Mouse (Mus musculus) embryonic facial prominence, embryonic 12.5 days (tissue): ENCODE measurements around the gene Mfsd4b5. TPM values are rescaled to one million over a fixed set of nuclear protein-coding genes. Genes with fewer than 3 reads are reported as not detected.

ENCODE experiments used
- ATAC-seq: fragments of 200-750 bp; cut with Nextera tagmentation; 2 replicates; pipeline ENCODE4 v1.8.0; 2017; ENCODE audit not compliant: insufficient number of reproducible peaks, insufficient read depth, low FRiP score, low TSS enrichment
- H3K27ac ChIP-seq: fragments of 300-500 bp; sonication (generic); 2 replicates; pipeline ENCODE4 v1.5.1; 2016; ENCODE audit warnings: mild to moderate bottlenecking
- H3K27me3 ChIP-seq: fragments of 300-500 bp; sonication (generic); 2 replicates; pipeline ENCODE4 v1.6.1; 2016; ENCODE audit warnings: mild to moderate bottlenecking, moderate library complexity
- H3K36me3 ChIP-seq: fragments of 300-500 bp; sonication (generic); 2 replicates; pipeline ENCODE4 v1.6.1; 2016; ENCODE audit warnings: mild to moderate bottlenecking
- H3K4me1 ChIP-seq: fragments of 300-500 bp; sonication (generic); 2 replicates; pipeline ENCODE4 v1.6.1; 2016
- H3K4me2 ChIP-seq: fragments of 300-500 bp; sonication (generic); replicated peaks from 2 replicates; pipeline ENCODE4 v1.6.1; 2016; ENCODE audit warnings: mild to moderate bottlenecking, moderate library complexity
- H3K4me3 ChIP-seq: fragments of 300-500 bp; sonication (generic); 2 replicates; pipeline ENCODE4 v1.5.1; 2016; ENCODE audit warnings: mild to moderate bottlenecking
- H3K9ac ChIP-seq: fragments of 300-500 bp; sonication (generic); 2 replicates; pipeline ENCODE4 v1.6.1; 2016; ENCODE audit warnings: mild to moderate bottlenecking, moderate library complexity
- H3K9me3 ChIP-seq: fragments of 300-500 bp; sonication (generic); 2 replicates; pipeline ENCODE4 v1.6.1; 2016; ENCODE audit warnings: mild to moderate bottlenecking, moderate library complexity
- WGBS: fragments of 180-500 bp; shearing (Covaris S2); methylation state at CpG from one replicate; pipeline ENCODE4 v1.1.7; 2016; 5-methylcytosine and 5-hydroxymethylcytosine counted together
- polyA plus RNA-seq: library from polyadenylated mRNA; unstranded; fragments of >200 nt; fragmentation: Nextera tagmentation; extraction: Ambion mirVana; gene quantifications from 2 replicates; pipeline ENCODE4 v1.2.1, GENCODE M21; 2016

Gene Mfsd4b5
- polyA plus RNA-seq, result 0.06 TPM in 1 of 2 replicates, not detected in the other

DNA sequence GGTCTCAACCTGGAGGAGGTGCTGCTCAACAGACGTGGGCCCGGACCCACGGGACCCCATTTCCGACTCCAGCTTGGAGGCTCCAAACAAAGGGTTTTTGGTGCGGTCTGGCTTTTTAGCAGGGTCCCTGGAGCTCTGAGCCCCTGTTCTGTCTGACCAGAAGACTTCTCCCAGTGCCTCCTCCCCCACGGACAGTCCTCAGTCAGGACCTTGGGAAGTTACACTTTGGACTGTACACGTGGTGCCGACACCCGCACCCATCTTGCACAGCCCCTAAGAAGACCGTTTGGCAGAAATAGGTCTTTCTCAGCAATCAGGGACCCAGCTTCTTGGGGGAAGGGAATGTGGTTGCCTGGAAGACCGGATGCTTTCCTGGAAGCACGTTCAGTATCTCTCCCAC, at the start of gene Mfsd4b5:
Gene Mfsd4b5 (minus strand): TSS at position 181 of the 400 bp plus-strand sequence.
- no peak for ATAC-seq
- Histone ChIP-seq H3K27me3 (no peaks in the 10 kb centered on the region), H3K9me3 (no peaks in the 10 kb centered on the region), H3K4me1 (no peaks in the 10 kb centered on the region), H3K4me2 (no peak within 1 kb of the TSS), H3K9ac (no peak within 1 kb of the TSS), H3K27ac (no peak within 1 kb of the TSS), H3K36me3 (no peaks in the 10 kb centered on the region), H3K4me3 (no peak within 1 kb of the TSS)
- 83% methylated on average over 12 of the region's 12 CpGs for WGBS

DNA sequence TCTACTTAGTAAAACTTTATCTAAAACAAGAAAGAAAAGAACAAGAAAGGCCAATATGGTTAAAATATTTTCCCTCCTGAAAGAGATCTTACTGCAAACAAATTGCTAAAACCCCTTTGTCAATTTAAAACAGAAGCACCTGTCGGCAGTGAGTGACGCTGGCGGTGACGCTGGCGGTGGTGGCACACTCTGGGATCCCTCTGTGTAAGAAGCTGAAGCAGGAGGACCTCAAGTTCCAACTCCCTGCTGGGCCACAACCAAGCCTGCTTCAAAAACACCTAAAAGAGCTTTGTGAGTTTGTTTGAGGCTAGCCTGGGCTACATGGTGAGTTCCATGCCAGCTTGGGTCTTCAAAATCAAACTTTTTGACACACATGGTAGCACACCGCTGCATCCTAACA, 48.5 kb upstream of the Mfsd4b5 start:
- Histone ChIP-seq H3K27me3 (no peaks in the 10 kb centered on the region), H3K27ac (no peak overlapping the region), H3K9ac (no peak overlapping the region), H3K9me3 (no peaks in the 10 kb centered on the region), H3K4me1 (no peaks in the 10 kb centered on the region), H3K36me3 (no peaks in the 10 kb centered on the region), H3K4me3 (no peak overlapping the region), H3K4me2 (no peak overlapping the region)
- no peak for ATAC-seq
- WGBS, result 91% methylated on average over 6 of the region's 6 CpGs

GRCm38 (mm10) chr10:40032897-40033296, 46.5 kb upstream of the Mfsd4b5 start:
- no peak for ATAC-seq
- no peaks in the 10 kb centered on the region for H3K9me3 ChIP-seq
- no peaks in the 10 kb centered on the region for H3K36me3 ChIP-seq
- H3K27me3 ChIP-seq, result no peaks in the 10 kb centered on the region; the same call in 1 of the 2 replicates
- H3K9ac ChIP-seq, result no peak overlapping the region
- H3K4me3 ChIP-seq, result no peak overlapping the region
- H3K4me2 ChIP-seq, result no peak overlapping the region
- no peak overlapping the region for H3K27ac ChIP-seq
- no peaks in the 10 kb centered on the region for H3K4me1 ChIP-seq
- WGBS, result 62% methylated on average over 2 of the region's 2 CpGs

- H3K4me2 ChIP-seq, result no peak overlapping the region
- 91% methylated on average over 6 of the region's 6 CpGs for WGBS
- H3K9ac ChIP-seq, result no peak overlapping the region
- no peaks in the 10 kb centered on the region; the same call in 1 of the 2 replicates for H3K27me3 ChIP-seq
- H3K4me1 ChIP-seq, result no peaks in the 10 kb centered on the region
- no peaks in the 10 kb centered on the region for H3K9me3 ChIP-seq
- no peak for ATAC-seq
- no peak overlapping the region for H3K4me3 ChIP-seq
- no peaks in the 10 kb centered on the region for H3K36me3 ChIP-seq
- H3K27ac ChIP-seq, result no peak overlapping the region
Observed at GRCm38 (mm10) chr10:40030716-40031115, 44.3 kb upstream of the Mfsd4b5 start.

DNA sequence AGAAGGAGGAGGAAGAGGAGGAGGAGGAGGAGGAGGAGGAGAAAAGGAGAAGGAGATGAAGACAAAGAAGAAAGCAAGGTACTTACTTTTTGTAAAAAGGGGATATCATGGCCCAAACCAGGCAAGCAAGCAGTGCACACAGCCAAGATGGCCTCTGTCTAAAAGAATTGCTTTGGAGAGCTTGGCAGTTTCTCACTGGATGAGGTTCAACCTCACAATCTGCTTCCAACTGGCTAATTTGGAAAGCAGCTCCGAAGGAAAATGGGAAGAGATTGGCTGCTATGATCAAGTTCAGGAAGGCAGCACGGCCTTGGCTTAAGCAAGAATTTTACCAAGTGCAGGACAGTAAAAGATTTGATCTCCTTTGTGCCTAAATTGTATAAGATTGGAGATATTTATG, 43.2 kb upstream of the Mfsd4b5 start:
- H3K36me3 ChIP-seq, result no peaks in the 10 kb centered on the region
- H3K9ac ChIP-seq, result no peak overlapping the region
- no peak overlapping the region for H3K4me3 ChIP-seq
- no peaks in the 10 kb centered on the region; the same call in 1 of the 2 replicates for H3K27me3 ChIP-seq
- no peak for ATAC-seq
- 79% methylated on average over 2 of the region's 2 CpGs for WGBS
- no peak overlapping the region for H3K4me2 ChIP-seq
- no peaks in the 10 kb centered on the region for H3K9me3 ChIP-seq
- peaks cover 7% of the 10 kb centered on the region for H3K4me1 ChIP-seq
- H3K27ac ChIP-seq, result no peak overlapping the region

DNA sequence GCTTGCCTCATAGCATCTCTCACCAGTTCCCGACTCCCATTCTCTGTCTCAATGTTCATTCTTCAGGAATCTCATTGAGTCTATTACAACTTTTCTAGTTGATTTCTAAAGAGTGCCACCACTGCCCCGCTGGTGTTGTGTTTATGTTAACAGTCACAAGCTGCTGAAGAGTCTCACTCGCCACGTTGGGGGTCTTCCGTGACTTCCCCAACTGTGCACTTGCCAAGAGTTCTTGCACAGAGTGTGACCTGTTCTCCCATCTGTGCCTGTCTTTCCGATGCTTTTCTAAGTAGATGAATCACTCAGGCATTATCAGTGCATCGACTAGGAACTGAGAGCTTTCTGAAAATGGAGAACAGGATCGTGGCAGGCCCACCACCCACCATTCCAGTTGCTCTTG, 41.6 kb upstream of the Mfsd4b5 start:
- Histone ChIP-seq H3K9me3 (no peaks in the 10 kb centered on the region), H3K27me3 (no peaks in the 10 kb centered on the region; the same call in 1 of the 2 replicates), H3K4me2 (no peak overlapping the region), H3K27ac (no peak overlapping the region), H3K9ac (no peak overlapping the region), H3K4me1 (peaks cover 10% of the 10 kb centered on the region), H3K4me3 (no peak overlapping the region), H3K36me3 (no peaks in the 10 kb centered on the region)
- ATAC-seq, result no peak
- WGBS, result 87% methylated on average over 8 of the region's 8 CpGs

- Histone ChIP-seq H3K4me1 (peaks cover 10% of the 10 kb centered on the region), H3K9me3 (no peaks in the 10 kb centered on the region), H3K4me3 (no peak overlapping the region), H3K27me3 (no peaks in the 10 kb centered on the region; the same call in 1 of the 2 replicates), H3K36me3 (no peaks in the 10 kb centered on the region), H3K9ac (no peak overlapping the region), H3K4me2 (no peak overlapping the region), H3K27ac (no peak overlapping the region)
- no peak for ATAC-seq
- 90% methylated on average over 5 of the region's 5 CpGs for WGBS
Observed at GRCm38 (mm10) chr10:40026546-40026945, 40.1 kb upstream of the Mfsd4b5 start.

DNA sequence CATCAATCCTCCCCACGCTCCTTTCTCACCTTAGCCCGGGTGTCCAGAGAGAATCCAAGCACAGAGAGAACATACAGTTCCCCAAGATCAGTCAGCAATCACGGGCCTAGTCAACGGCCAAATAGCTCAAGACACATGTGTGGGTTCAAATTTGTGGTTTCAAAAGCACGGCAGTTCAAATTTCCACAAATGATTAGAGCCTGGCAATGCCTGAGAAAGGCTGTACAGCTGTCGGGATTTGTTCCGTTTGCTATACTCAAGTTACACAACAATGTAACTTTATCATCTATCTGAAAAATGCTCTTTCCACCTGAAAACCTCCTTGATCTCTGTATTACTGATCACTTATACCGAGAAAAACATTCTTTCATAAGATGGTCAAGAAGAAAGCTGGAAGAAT, 39.1 kb upstream of the Mfsd4b5 start:
- no peaks in the 10 kb centered on the region for H3K9me3 ChIP-seq
- H3K4me1 ChIP-seq, result peaks cover 10% of the 10 kb centered on the region
- no peak for ATAC-seq
- H3K36me3 ChIP-seq, result no peaks in the 10 kb centered on the region
- peak overlapping the region; percentile 63; the same call in 1 of the 2 replicates for H3K9ac ChIP-seq
- peak overlapping the region; percentile 96 for H3K4me2 ChIP-seq
- 40% methylated on average over 8 of the region's 8 CpGs for WGBS
- H3K4me3 ChIP-seq, result peak overlapping the region; percentile 63
- H3K27me3 ChIP-seq, result no peaks in the 10 kb centered on the region; the same call in 1 of the 2 replicates
- no peak overlapping the region for H3K27ac ChIP-seq

DNA sequence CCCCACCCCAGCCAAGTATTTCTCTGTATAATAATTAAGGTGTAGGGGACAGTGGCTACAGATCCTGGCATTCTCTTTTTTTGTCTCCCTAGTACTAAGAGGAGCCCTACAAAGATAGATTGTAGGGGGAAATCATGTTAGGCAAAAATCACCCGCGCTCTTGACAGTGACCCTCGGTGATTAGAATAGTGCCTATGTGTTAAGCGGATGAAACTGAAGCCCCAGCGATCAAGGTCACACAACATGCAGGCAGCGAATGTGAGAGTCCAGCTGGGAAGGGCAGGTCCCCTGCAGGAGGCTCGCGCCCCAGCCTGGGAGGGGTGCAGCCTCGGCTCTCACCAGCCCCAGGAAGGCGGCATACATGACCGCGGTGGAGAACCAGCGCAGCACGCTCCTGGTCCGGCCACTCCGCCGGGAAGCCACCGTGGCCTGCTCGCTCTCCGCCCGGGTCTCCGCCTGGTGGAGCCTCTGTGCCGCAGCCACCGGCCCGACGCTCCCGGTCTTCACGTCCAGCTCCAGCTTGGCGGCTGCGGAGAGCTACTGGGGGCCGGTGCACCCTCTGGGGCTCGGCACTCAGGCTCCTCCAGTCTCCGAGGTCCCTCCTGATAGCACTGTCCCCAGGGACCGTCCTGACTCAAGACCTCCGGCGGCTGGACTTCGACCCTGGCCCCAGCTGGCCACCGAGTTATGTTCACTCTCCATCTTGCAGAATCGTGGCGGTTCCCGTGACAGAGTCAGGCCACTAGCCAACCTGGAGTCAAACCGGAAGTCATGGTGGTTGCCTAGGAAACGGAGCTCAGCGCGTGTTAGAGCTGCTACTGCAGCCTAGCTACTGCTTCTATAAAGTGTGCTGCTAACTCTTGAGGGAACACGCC, 38.3 kb upstream of the Mfsd4b5 start, which contains the start of gene Mfsd4b1:
Gene Mfsd4b1 (minus strand): TSS at position 715 of the 875 bp plus-strand sequence.
- H3K4me1 ChIP-seq, result peaks cover 10% of the 10 kb centered on the region
- no peaks in the 10 kb centered on the region for H3K9me3 ChIP-seq
- peak within 1 kb of the TSS; percentile 63 for H3K4me3 ChIP-seq
- H3K4me2 ChIP-seq, result peak within 1 kb of the TSS; percentile 96
- no peaks in the 10 kb centered on the region; the same call in 1 of the 2 replicates for H3K27me3 ChIP-seq
- ATAC-seq, result peak; percentile 87
- H3K27ac ChIP-seq, result no peak within 1 kb of the TSS; the same call in 1 of the 2 replicates
- H3K36me3 ChIP-seq, result no peaks in the 10 kb centered on the region
- peak within 1 kb of the TSS; percentile 63 for H3K9ac ChIP-seq
- 1% methylated on average over 46 of the region's 46 CpGs for WGBS

DNA sequence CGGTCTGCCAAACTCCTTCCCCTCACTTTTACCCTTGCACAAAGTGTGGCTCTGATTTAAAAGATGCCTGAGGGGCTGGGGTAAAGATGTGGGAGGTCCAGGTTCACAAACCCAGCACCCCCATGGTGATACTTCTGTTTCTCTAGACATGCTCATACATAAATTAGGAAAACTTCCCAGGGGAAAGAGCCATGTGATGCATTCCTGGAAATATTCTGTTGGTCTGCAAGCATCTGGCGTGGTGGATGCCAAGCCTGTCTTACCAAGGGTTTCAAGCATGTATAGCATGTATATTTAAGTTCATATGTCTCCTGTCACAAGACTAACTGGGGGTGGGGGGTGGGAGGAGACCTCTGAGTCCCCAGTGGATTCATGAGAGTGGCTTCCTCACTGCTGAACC, 34.0 kb upstream of the Mfsd4b5 start:
- Histone ChIP-seq H3K4me3 (no peak overlapping the region), H3K9me3 (no peaks in the 10 kb centered on the region), H3K9ac (no peak overlapping the region), H3K27me3 (no peaks in the 10 kb centered on the region), H3K4me1 (peaks cover 8% of the 10 kb centered on the region), H3K27ac (no peak overlapping the region), H3K36me3 (no peaks in the 10 kb centered on the region), H3K4me2 (no peak overlapping the region)
- WGBS, result 48% methylated on average over 2 of the region's 2 CpGs
- no peak for ATAC-seq

GRCm38 (mm10) chr10:40019492-40019891, 33.0 kb upstream of the Mfsd4b5 start:
- WGBS, result 49% methylated on average over 3 of the region's 3 CpGs
- H3K4me2 ChIP-seq, result no peak overlapping the region
- H3K36me3 ChIP-seq, result no peaks in the 10 kb centered on the region
- H3K9ac ChIP-seq, result no peak overlapping the region
- no peaks in the 10 kb centered on the region for H3K9me3 ChIP-seq
- no peaks in the 10 kb centered on the region for H3K27me3 ChIP-seq
- ATAC-seq, result no peak
- H3K4me1 ChIP-seq, result peaks cover 3% of the 10 kb centered on the region; the same call in 1 of the 2 replicates
- no peak overlapping the region for H3K4me3 ChIP-seq
- H3K27ac ChIP-seq, result no peak overlapping the region

GRCm38 (mm10) chr10:40018261-40018860, 31.9 kb upstream of the Mfsd4b5 start:
- no peak for ATAC-seq
- no peaks in the 10 kb centered on the region for H3K9me3 ChIP-seq
- H3K9ac ChIP-seq, result no peak overlapping the region
- H3K36me3 ChIP-seq, result no peaks in the 10 kb centered on the region
- 86% methylated on average over 5 of the region's 5 CpGs for WGBS
- H3K4me1 ChIP-seq, result no peaks in the 10 kb centered on the region
- no peak overlapping the region for H3K4me2 ChIP-seq
- no peak overlapping the region for H3K4me3 ChIP-seq
- no peaks in the 10 kb centered on the region for H3K27me3 ChIP-seq
- no peak overlapping the region for H3K27ac ChIP-seq
